Mouse (Mus musculus): ENCODE data around the gene Hap1. TPM values are rescaled to one million over a fixed set of nuclear protein-coding genes. Genes with fewer than 3 reads are reported as not detected.

The Hap1 gene
- polyA plus RNA-seq, 1 experiment from 2014 or later: 0.39 TPM

- WGBS: 92% methylated on average over 3 of the region's 3 CpGs
- no peak overlapping the region for H3K9ac ChIP-seq (ENCODE audit: low read length)
- H3K27ac ChIP-seq (replicated peaks; ENCODE audit: low read depth, low read length): no peak overlapping the region
- no peaks in the 10 kb centered on the region for H3K27me3 ChIP-seq (ENCODE audit: control insufficient read depth, insufficient read depth, low read length)
- no peak for DNase-seq (ENCODE audit: low spot score)
- H3K4me1 ChIP-seq (ENCODE audit: control insufficient read depth, insufficient read depth, low read length): peaks cover 12% of the 10 kb centered on the region
- H3K4me3 ChIP-seq (ENCODE audit: low read depth, low read length): no peak overlapping the region
- H3K36me3 ChIP-seq (ENCODE audit: control insufficient read depth, insufficient read depth, low read length): peaks cover 2% of the 10 kb centered on the region; the same call in 1 of the 2 replicates
- no peak overlapping the region for H3K4me2 ChIP-seq (ENCODE audit: low read depth, severe bottlenecking)
- ATAC-seq (ENCODE audit: insufficient number of reproducible peaks, low FRiP score, low TSS enrichment, low read depth): no peak
- no peaks in the 10 kb centered on the region for H3K9me3 ChIP-seq (ENCODE audit: control insufficient read depth, low read length)
These were observed 29.1 kb upstream of the Hap1 start for GRCm38 (mm10) chr11:100385016-100385415.

- no peak overlapping the region for H3K9ac ChIP-seq (ENCODE audit: low read length)
- no peak for ATAC-seq (ENCODE audit: insufficient number of reproducible peaks, low FRiP score, low TSS enrichment, low read depth)
- H3K4me1 ChIP-seq (ENCODE audit: control insufficient read depth, insufficient read depth, low read length): peaks cover 3% of the 10 kb centered on the region; the same call in 1 of the 2 replicates
- H3K36me3 ChIP-seq (ENCODE audit: control insufficient read depth, insufficient read depth, low read length): peaks cover 2% of the 10 kb centered on the region; the same call in 1 of the 2 replicates
- no peak overlapping the region for H3K4me2 ChIP-seq (ENCODE audit: low read depth, severe bottlenecking)
- WGBS: 79% methylated on average over 6 of the region's 6 CpGs
- no peak overlapping the region for H3K27ac ChIP-seq (replicated peaks; ENCODE audit: low read depth, low read length)
- DNase-seq (ENCODE audit: low spot score): no peak
- H3K4me3 ChIP-seq (ENCODE audit: low read depth, low read length): no peak overlapping the region
- no peaks in the 10 kb centered on the region for H3K9me3 ChIP-seq (ENCODE audit: control insufficient read depth, low read length)
- no peaks in the 10 kb centered on the region for H3K27me3 ChIP-seq (ENCODE audit: control insufficient read depth, insufficient read depth, low read length)
These were observed 26.8 kb upstream of the Hap1 start for GRCm38 (mm10) chr11:100382682-100383081.

GRCm38 (mm10) chr11:100379311-100379710 lies 23.4 kb upstream of the Hap1 start:
- Histone ChIP-seq H3K9ac (ENCODE audit: low read length) (no peak overlapping the region), H3K27me3 (ENCODE audit: control insufficient read depth, insufficient read depth, low read length) (no peaks in the 10 kb centered on the region), H3K36me3 (ENCODE audit: control insufficient read depth, insufficient read depth, low read length) (peaks cover 6% of the 10 kb centered on the region; the same call in 1 of the 2 replicates), H3K27ac (replicated peaks; ENCODE audit: low read depth, low read length) (no peak overlapping the region), H3K4me1 (ENCODE audit: control insufficient read depth, insufficient read depth, low read length) (no peaks in the 10 kb centered on the region), H3K9me3 (ENCODE audit: control insufficient read depth, low read length) (no peaks in the 10 kb centered on the region), H3K4me3 (ENCODE audit: low read depth, low read length) (no peak overlapping the region), H3K4me2 (ENCODE audit: low read depth, severe bottlenecking) (no peak overlapping the region)
- DNase-seq (ENCODE audit: low spot score): no peak
- 82% methylated on average over 4 of the region's 4 CpGs for WGBS
- no peak for ATAC-seq (ENCODE audit: insufficient number of reproducible peaks, low FRiP score, low TSS enrichment, low read depth)

- 88% methylated on average over 5 of the region's 5 CpGs for WGBS
- Histone ChIP-seq H3K4me1 (ENCODE audit: control insufficient read depth, insufficient read depth, low read length) (no peaks in the 10 kb centered on the region), H3K27me3 (ENCODE audit: control insufficient read depth, insufficient read depth, low read length) (no peaks in the 10 kb centered on the region), H3K27ac (replicated peaks; ENCODE audit: low read depth, low read length) (no peak overlapping the region), H3K9ac (ENCODE audit: low read length) (no peak overlapping the region), H3K4me2 (ENCODE audit: low read depth, severe bottlenecking) (no peak overlapping the region), H3K36me3 (ENCODE audit: control insufficient read depth, insufficient read depth, low read length) (peaks cover 9% of the 10 kb centered on the region; the same call in 1 of the 2 replicates), H3K9me3 (ENCODE audit: control insufficient read depth, low read length) (no peaks in the 10 kb centered on the region), H3K4me3 (ENCODE audit: low read depth, low read length) (no peak overlapping the region)
- DNase-seq (ENCODE audit: low spot score) (no peak), ATAC-seq (ENCODE audit: insufficient number of reproducible peaks, low FRiP score, low TSS enrichment, low read depth) (no peak)
These were observed 22.5 kb upstream of the Hap1 start for GRCm38 (mm10) chr11:100378446-100378845.

GRCm38 (mm10) chr11:100377989-100378388 lies 22.1 kb upstream of the Hap1 start:
- DNase-seq (ENCODE audit: low spot score): no peak
- no peaks in the 10 kb centered on the region for H3K9me3 ChIP-seq (ENCODE audit: control insufficient read depth, low read length)
- 95% methylated on average over 14 of the region's 14 CpGs for WGBS

GRCm38 (mm10) chr11:100376746-100377389 lies 20.9 kb upstream of the Hap1 start:
- Histone ChIP-seq H3K27me3 (ENCODE audit: control insufficient read depth, insufficient read depth, low read length) (no peaks in the 10 kb centered on the region), H3K36me3 (ENCODE audit: control insufficient read depth, insufficient read depth, low read length) (peaks cover 11% of the 10 kb centered on the region; the same call in 1 of the 2 replicates), H3K4me2 (ENCODE audit: low read depth, severe bottlenecking) (no peak overlapping the region), H3K4me1 (ENCODE audit: control insufficient read depth, insufficient read depth, low read length) (no peaks in the 10 kb centered on the region), H3K9ac (ENCODE audit: low read length) (no peak overlapping the region), H3K27ac (replicated peaks; ENCODE audit: low read depth, low read length) (no peak overlapping the region), H3K9me3 (ENCODE audit: control insufficient read depth, low read length) (no peaks in the 10 kb centered on the region), H3K4me3 (ENCODE audit: low read depth, low read length) (no peak overlapping the region)
- 90% methylated on average over 21 of the region's 21 CpGs for WGBS
- ATAC-seq (ENCODE audit: insufficient number of reproducible peaks, low FRiP score, low TSS enrichment, low read depth) (no peak), DNase-seq (ENCODE audit: low spot score) (no peak)

More at GRCm38 (mm10) chr11:100377989-100378388, 22.1 kb upstream of the Hap1 start:
- Histone ChIP-seq H3K4me1 (ENCODE audit: control insufficient read depth, insufficient read depth, low read length) (no peaks in the 10 kb centered on the region), H3K4me2 (ENCODE audit: low read depth, severe bottlenecking) (no peak overlapping the region), H3K27me3 (ENCODE audit: control insufficient read depth, insufficient read depth, low read length) (no peaks in the 10 kb centered on the region), H3K27ac (replicated peaks; ENCODE audit: low read depth, low read length) (no peak overlapping the region), H3K36me3 (ENCODE audit: control insufficient read depth, insufficient read depth, low read length) (peaks cover 11% of the 10 kb centered on the region; the same call in 1 of the 2 replicates), H3K9ac (ENCODE audit: low read length) (no peak overlapping the region), H3K4me3 (ENCODE audit: low read depth, low read length) (no peak overlapping the region)
- no peak for ATAC-seq (ENCODE audit: insufficient number of reproducible peaks, low FRiP score, low TSS enrichment, low read depth)

- no peak overlapping the region for H3K4me3 ChIP-seq (ENCODE audit: low read depth, low read length)
- no peak overlapping the region for H3K9ac ChIP-seq (ENCODE audit: low read length)
- H3K9me3 ChIP-seq (ENCODE audit: control insufficient read depth, low read length): no peaks in the 10 kb centered on the region
- no peak overlapping the region for H3K4me2 ChIP-seq (ENCODE audit: low read depth, severe bottlenecking)
- H3K4me1 ChIP-seq (ENCODE audit: control insufficient read depth, insufficient read depth, low read length): no peaks in the 10 kb centered on the region
- DNase-seq (ENCODE audit: low spot score) (no peak), ATAC-seq (ENCODE audit: insufficient number of reproducible peaks, low FRiP score, low TSS enrichment, low read depth) (no peak)
- WGBS: 80% methylated on average over 4 of the region's 4 CpGs
- no peak overlapping the region for H3K27ac ChIP-seq (replicated peaks; ENCODE audit: low read depth, low read length)
- peaks cover 11% of the 10 kb centered on the region; the same call in 1 of the 2 replicates for H3K36me3 ChIP-seq (ENCODE audit: control insufficient read depth, insufficient read depth, low read length)
- no peaks in the 10 kb centered on the region for H3K27me3 ChIP-seq (ENCODE audit: control insufficient read depth, insufficient read depth, low read length)
These were observed 20.1 kb upstream of the Hap1 start for GRCm38 (mm10) chr11:100376005-100376404.

- 88% methylated on average over 9 of the region's 9 CpGs for WGBS
- H3K4me2 ChIP-seq (ENCODE audit: low read depth, severe bottlenecking): no peak overlapping the region
- H3K4me3 ChIP-seq (ENCODE audit: low read depth, low read length): no peak overlapping the region
- DNase-seq (ENCODE audit: low spot score) (no peak), ATAC-seq (ENCODE audit: insufficient number of reproducible peaks, low FRiP score, low TSS enrichment, low read depth) (no peak)
- H3K9me3 ChIP-seq (ENCODE audit: control insufficient read depth, low read length): no peaks in the 10 kb centered on the region
- H3K27me3 ChIP-seq (ENCODE audit: control insufficient read depth, insufficient read depth, low read length): no peaks in the 10 kb centered on the region
- H3K36me3 ChIP-seq (ENCODE audit: control insufficient read depth, insufficient read depth, low read length): peaks cover 9% of the 10 kb centered on the region; the same call in 1 of the 2 replicates
- no peaks in the 10 kb centered on the region for H3K4me1 ChIP-seq (ENCODE audit: control insufficient read depth, insufficient read depth, low read length)
- H3K9ac ChIP-seq (ENCODE audit: low read length): no peak overlapping the region
- no peak overlapping the region for H3K27ac ChIP-seq (replicated peaks; ENCODE audit: low read depth, low read length)
These were observed 19.2 kb upstream of the Hap1 start for GRCm38 (mm10) chr11:100375127-100375526.

Measured in limb, embryonic 11.5 days (tissue).